Mouse (Mus musculus) activated CD4-positive, CD25-positive, alpha-beta regulatory T cell, adult 4 months (primary cell): ENCODE results near the gene Intu. TPM values are rescaled to one million over a fixed set of nuclear protein-coding genes. Genes with fewer than 3 reads are reported as not detected.
A peak's percentile ranks its signal among the peaks of the same experiment; 100 is the strongest.

Experiments
- ATAC-seq: one replicate; pipeline ENCODE4 v1.8.0; 2017
- polyA plus RNA-seq, 2 experiments: library from polyadenylated mRNA; unstranded; fragments of 100-300 nt; shearing (Covaris generic); gene quantifications; one replicate each; pipeline ENCODE4 v1.2.1; 2017

The Intu gene
- polyA plus RNA-seq, 2 experiments from 2014 or later = 0.09 to 0.42 TPM

DNA sequence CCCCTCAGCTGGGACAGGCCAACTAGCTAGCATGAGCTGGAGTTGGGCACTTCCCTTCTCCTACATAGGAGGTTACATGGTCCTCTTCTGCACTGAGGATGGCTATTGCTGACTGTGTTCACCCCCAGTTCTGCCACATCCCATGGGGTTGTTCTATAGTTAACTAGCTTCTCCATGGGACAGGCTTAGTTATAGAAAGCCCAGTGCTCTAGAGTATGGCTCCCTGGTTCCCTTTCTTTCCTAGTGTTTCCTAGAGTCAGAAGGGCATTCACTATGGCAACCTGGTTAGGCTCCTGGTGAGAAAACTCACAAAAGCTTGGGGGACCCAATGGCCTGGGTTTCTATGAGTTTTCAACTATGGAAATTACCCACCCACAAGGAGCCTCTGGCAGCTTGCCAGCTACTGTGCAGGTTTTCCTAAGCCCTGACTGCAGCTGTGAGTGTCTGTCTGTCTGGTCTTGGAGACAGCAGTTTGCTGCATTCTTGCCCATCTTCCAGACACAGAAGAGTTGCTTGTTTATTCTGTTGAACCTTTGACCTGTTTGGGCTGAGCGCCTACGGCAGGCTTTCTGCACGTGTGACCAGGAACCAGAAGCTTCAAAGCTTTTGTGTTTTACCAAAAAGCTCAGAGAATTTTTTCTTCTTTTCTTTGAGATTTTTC, 154.9 kb downstream of the Intu start:
- no peak for ATAC-seq

GRCm38 (mm10) chr3:40686836-40687235, 155.8 kb downstream of the Intu start:
- ATAC-seq = no peak

GRCm38 (mm10) chr3:40687588-40687987, 156.5 kb downstream of the Intu start:
- no peak for ATAC-seq

- no peak for ATAC-seq
These were observed 160.5 kb downstream of the Intu start for GRCm38 (mm10) chr3:40691566-40691965.

DNA sequence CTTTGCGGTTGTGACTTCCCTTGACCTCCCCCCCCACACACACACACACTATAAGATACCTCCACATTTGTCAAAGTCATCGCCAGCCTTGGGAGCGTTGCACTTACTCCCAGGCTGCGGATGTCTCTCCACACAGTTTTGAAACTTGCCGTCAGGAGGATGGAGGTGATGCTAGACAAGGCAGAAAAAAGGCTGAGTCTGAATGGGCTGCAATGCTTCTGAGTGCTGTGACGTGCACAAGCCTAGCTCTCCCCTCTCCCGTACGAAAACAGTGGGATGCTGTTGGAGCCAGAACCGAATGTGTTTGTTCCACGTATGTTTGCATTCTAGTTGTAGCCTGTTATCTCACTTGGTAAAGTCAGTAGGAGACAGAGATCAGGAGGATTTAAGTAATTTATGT, 162.3 kb downstream of the Intu start:
- ATAC-seq = no peak

GRCm38 (mm10) chr3:40693960-40694359, 162.9 kb downstream of the Intu start:
- no peak for ATAC-seq

DNA sequence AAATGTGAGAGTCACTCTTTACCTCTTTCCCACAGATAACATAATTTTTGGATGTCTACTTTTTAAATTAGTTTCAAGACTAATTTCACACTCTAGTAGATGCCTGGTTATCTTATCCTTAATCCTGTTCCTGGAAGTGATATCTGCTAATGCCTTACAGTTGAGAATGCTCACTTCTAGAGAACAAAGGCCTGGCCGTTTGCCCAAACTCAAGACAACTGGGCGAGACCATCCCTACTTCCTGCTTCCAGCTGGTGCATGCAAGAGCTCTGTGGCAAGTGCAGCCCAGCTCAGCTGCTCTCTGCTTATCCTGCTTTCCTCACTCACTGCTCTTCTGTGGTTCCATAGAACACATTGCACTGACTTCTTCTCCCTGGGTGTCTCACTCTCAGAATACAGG, 163.4 kb downstream of the Intu start:
- no peak for ATAC-seq

DNA sequence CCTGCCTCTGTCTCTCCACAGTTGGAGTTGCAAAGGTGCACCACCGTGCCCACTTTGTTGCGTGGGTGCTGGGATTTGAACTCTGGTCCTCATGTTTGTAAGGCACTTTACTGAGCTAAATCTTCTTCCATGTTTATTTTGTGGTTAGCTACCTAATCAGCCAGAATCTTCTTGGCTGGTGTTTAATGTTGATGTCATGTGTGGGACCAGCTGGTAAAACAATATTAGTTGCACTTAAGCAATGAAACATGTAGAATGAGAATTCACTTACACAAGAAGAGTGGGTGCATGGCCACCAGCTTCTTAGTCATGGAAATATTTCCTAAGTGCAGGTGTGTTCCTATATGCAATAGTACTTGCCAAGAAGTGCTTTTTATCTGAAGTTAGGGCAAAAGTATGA, 164.1 kb downstream of the Intu start:
- no peak for ATAC-seq

DNA sequence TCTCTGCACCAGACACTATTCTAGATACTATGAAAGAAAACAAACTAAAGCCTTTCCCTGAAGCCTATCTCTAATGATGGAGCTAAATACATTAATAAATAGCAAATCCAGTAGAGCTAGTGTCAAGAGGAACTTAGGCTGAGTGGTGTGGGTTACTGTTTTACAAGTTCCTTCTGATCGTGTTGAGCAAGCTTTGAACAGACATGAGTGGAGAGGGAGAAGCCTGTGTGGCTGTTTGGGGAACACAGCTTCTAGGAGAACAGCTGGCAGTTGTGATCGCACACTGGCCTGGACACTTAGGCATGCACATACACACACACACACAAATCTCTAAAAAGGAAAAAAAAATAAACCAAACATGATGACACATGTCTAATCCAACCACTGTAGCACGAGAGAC, 167.7 kb downstream of the Intu start:
- no peak for ATAC-seq

- ATAC-seq = no peak
These were observed 173.8 kb downstream of the Intu start for GRCm38 (mm10) chr3:40704816-40705430.

GRCm38 (mm10) chr3:40708655-40709054, 177.6 kb downstream of the Intu start, which contains the start of gene Slc25a31:
TSS of gene Slc25a31 (plus strand) at chr3:40708855.
- no peak for ATAC-seq

DNA sequence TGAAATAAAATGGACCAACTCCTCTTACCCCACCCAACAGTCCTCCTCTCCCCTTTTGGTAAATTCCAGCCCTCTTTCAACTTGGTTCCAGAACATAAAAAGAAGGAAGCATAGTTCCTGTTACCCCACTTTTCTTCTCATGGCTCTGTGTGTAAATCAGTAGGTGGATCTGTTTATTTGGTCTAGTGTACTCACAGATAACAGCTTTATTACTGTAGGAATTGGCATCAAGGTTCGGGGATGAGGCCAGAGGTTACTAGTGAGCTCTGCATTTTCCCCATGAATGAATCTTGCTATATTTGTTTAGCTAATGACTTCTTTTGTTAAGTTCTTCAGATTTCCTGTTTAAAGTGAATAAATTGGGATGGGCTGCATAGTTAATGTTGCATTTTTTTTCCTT, 185.0 kb downstream of the Intu start:
- ATAC-seq = no peak

DNA sequence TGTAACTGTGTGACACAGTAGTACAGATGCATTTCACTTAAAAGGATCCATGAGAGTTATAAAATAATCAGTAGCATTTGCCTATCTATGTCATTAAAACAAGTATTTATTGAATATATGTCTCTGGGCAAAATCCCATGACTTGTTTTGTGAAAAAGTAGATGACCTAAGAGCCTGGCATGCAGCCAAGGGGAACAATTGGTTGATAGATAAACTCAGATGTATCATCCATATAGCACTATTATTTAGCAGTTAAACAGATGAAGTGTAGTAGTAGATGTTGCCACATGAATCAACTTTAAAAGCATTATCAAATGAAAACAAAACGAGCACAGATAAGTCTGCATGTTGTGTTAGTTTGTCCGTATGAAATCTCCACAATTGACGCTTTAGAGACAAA, 187.9 kb downstream of the Intu start:
- ATAC-seq = no peak

DNA sequence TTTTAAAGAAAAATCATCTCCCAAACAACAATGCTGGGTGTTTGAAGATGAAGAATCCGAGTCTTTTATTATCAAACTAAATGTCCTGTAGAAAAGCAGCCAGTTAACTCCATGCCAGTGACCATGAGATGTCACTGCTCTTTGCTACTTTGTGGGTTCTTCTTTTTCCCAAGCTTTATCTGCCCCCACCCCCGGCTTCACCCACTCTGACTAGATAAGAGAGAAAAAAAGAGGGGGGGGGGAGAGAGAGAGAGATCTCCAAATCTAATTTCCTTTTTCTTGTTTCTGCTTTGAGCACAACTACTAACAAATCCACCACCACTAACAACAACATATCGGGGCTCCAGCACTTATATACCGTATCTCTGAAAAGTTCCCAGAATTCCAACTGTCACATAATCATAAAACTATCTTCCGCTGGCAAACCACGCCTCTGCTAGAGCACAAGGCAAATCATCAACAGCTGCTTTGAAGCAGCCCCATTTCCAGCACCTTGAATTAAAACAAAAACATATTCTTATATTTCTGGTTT, 207.4 kb downstream of the Intu start:
- ATAC-seq = no peak

- no peak for ATAC-seq
These were observed 213.1 kb downstream of the Intu start, which contains the start of gene Hspa4l for GRCm38 (mm10) chr3:40744024-40744835. TSS of gene Hspa4l (plus strand) at chr3:40744495.

- ATAC-seq = peak; percentile 78
These were observed 214.0 kb downstream of the Intu start for GRCm38 (mm10) chr3:40744836-40745660.

GRCm38 (mm10) chr3:40745661-40746547, 214.8 kb downstream of the Intu start:
- ATAC-seq = peak; percentile 54
